Mouse (Mus musculus): Measurements from ENCODE around the gene Hoxd9. TPM values are rescaled to one million over a fixed set of nuclear protein-coding genes. Genes with fewer than 3 reads are reported as not detected.

Hoxd9 gene
- total RNA-seq (2021): 10 to 100 TPM; 12.6 to 16.1 TPM
- long read RNA-seq, experiment 1, transcript Hoxd9-201 (2 exons, 2,136 nt): major isoform, 13 of 16 reads
- long read RNA-seq, experiment 1, partial matches to known transcripts: 0 of 16 reads
- long read RNA-seq, experiment 1, other reads (novel, unspliced or antisense): 3 of 16 reads
- long read RNA-seq, experiment 2, transcript Hoxd9-201 (2 exons, 2,136 nt): major isoform, 16 of 17 reads
- long read RNA-seq, experiment 2, partial matches to known transcripts: 0 of 17 reads
- long read RNA-seq, experiment 2, other reads (novel, unspliced or antisense): 1 of 17 reads

DNA sequence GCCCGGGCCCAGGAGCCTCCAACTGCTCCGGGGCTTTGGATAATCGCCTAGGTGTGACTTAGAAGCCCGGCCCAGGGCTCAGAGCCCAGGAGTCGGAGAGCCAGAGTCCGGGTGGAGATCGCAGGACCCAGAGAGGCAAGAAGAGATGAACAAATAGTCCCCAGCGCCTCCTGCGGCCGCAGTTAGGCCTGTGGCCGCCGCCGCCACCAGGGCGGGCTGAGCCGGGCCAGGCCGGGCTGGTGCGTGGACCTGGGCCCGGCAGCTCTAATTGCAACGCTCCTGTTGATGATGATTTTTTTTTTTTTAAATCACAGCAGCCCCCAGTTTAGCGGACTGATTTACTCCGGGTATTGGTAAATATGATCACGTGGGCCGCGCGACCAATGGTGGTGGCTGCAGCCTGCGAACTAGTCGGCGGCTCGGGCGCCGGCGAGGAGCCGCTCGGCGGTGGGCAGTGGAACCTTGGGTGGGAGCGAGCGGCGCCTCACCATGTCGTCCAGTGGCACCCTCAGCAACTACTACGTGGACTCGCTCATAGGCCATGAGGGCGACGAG, at the start of gene Hoxd9:
Gene Hoxd9, plus strand, starts transcription at position 161 of the 555 bp plus-strand sequence.
- peak; percentile 75 for DNase-seq

DNA sequence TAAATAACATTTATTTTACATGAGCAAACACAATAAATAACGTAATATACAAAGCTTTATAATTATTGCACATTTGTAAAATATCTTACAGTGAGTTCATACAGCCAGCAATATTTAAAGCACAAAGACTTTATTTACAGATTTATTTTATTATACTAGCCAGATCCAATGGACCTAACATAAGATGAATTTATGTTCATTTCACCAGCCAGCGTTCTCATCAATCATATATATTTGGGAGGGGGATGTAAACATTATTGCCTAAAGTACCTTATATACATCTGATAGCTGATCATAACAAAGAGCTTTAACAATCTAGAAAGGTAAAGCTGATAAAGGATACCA, 44.6 kb upstream of the Hoxd9 start:
- DNase-seq: no peak

- no peak for DNase-seq
These were observed 43.6 kb upstream of the Hoxd9 start for GRCm38 (mm10) chr2:74653781-74654535.

DNA sequence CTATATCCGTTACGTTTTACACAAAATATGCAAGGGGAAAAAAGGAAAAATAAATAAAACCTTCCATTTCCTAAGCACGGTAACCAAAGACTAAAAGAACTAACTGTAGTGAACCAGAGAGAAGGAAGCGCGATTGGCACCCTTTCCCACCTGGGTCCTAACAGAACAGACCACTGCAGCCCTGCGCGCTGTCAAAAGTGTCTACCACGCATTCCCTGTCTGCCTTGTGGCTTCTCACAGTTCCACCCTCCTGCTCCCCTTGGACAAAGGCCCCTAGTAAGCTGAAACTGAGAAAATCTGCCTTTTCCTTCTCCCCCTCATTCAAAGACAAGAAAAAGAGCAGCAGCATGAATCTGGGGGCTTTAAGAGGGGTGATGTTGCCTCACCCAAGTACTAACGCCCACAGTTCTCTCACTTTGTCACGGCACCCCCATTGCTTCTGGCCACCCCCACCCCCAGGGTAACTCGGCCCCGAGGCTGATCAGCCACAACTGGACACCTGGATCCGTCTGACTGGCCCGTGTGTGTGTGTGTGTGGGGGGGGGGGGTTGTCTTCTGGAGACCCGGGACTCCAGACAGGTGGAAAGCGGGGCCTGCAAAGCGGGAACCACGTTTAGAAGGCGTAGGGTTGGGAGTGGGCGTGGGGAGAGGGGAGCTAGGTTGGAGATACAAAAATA, 42.6 kb upstream of the Hoxd9 start:
- DNase-seq: no peak

DNA sequence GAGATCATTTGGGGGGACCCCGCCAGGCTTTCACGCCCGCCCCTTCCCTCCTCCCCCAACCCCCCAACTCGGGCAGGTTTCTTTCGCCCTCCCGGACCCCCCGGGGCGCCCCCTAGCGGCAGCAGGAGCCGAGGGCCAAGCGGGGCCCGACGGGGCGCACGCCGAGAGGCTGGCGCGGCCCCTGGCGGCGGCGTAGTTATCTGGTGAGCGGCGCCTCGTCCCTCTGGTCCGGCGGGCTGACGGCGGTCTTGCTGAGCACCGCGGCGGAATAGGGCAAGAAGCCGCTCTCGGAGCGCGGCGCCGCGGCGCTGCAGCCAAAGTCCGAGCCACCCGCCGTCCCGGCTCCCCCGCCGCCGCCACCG, 42.1 kb upstream of the Hoxd9 start:
- DNase-seq: peak; percentile 72

DNA sequence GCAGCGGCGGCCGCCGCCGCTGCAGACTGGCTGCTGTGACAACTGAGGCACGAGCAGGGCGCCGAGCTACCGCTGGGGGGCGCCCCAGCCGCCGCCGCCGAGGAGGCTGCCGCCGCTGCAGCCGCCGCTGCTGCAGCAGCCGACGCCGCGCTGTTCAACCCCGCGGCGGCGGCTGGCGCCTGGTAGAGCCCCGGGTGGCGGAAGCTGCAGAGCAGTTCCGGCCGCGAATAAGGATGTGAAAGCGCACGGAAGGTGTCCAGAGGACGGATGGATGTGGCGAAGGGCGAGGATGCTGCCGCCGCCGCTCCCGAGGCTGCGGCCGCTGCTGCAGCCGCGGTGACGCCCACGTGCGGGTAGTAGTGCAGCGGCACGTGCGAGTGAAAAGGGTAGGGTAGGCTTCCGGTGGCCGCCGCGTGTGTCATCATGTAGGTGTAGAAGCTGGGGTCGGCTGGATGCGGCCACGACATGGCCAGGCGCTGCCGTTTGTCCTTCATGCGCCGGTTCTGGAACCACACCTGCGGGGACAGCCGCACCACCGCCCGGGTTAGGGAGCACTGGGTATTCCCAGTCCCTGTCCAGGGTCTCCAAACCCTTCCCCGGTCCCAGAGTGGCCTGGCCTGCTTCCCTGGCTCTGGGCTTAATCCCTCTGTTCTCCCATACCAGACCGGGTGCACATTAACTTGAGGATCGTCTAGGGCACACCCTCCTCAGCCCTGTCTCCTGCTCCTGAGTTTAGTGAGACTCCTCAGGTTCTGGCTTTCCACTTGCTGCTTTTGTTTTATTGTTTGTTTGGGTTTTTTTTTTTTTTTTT, 41.5 kb upstream of the Hoxd9 start:
- no peak for DNase-seq

GRCm38 (mm10) chr2:74656632-74657021, 40.9 kb upstream of the Hoxd9 start:
- DNase-seq: no peak

- no peak for DNase-seq
These were observed 40.1 kb upstream of the Hoxd9 start for GRCm38 (mm10) chr2:74657251-74658023.

- DNase-seq: no peak
These were observed 39.4 kb upstream of the Hoxd9 start for GRCm38 (mm10) chr2:74658024-74658666.

DNA sequence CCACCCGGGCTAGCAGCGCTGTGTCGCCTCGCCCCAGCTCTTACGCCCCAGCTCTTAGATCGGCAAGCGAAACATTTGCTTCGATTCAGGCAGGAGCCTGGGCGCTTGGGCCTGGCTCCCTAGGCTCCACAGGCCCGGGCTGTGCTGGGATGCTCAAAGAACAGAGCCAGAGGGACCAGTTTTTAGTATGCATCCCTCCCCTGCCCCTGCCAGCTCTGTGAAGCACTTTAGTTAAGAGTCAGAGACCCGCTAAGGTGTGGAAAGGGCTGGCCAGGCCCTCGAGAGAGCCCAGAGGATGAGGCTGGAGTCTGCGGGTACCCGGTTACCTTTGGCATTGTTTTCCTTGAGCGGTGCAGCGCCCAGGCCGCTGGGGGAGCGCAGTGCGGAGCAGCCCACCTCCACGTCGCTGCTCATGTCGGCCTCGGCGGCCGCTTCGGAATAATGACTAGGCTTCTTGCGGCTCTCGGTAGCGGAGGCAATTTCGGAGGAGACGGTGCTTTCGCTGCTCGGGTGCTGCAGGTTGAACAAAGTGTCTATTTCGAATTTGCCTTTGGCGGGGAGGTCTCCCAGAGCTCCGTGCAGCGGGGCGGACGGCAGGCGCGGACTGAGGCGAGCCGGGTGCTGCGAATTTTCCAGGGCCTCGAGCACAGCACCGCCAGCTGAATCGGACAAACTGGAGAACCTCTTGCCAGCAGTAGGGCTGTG, 38.7 kb upstream of the Hoxd9 start:
- DNase-seq: no peak

- DNase-seq: no peak
These were observed 38.0 kb upstream of the Hoxd9 start, which contains the start of gene Evx2 for GRCm38 (mm10) chr2:74659507-74660005. Evx2 (minus strand) TSS chr2:74659557.

- no peak for DNase-seq
These were observed 36.8 kb upstream of the Hoxd9 start for GRCm38 (mm10) chr2:74660421-74661375.

GRCm38 (mm10) chr2:74661685-74662084, 35.8 kb upstream of the Hoxd9 start:
- DNase-seq: no peak

DNA sequence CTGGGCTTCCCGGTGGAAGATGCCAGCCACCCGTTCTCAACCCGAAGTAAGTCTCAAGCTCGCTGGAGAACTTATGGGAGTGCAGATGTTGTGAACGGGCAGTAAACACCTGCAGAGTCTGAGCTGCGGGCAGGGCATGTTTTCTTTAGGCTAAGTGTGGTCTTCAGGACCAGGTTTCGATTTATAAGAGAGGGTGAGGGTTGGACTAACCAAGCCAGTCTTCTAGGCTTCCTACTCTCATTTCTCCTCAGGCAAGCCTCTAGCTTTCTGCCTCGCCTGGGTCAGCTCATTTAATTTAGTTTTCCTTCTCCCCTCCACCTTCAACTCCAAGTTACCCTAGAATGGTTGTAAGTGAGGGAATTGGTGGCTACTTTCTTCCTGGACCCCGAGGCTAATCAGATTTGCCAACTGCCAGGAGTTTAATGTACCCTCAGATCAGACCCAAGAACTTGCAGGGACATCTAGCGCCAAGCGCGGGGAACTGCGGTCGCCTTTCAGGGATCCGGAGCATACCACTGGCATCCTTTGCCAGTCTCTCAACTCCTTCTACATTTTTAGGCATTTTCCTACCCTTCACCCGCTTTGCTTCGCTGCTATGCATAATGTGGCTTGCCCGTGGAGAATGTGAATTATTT, 34.1 kb upstream of the Hoxd9 start:
- no peak for DNase-seq

DNA sequence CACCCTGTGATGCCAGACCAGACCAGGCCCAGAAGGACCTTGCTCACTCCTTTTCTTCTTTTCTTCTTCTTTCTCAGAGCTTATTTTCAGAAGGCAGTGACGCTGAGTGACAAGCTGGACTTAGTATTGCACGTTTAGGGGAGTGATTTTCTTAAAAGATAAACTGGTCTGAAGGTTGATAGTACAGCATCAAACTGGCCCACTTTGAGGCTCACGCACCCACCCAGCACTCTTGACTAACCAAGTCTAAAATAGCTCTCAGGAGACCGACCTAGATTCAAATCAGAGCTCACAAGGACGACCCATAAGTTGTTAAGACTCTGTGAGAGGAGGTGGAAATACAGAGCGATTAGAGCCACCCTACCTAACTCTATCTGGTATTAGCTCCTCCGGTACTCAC, 31.1 kb upstream of the Hoxd9 start:
- no peak for DNase-seq

DNA sequence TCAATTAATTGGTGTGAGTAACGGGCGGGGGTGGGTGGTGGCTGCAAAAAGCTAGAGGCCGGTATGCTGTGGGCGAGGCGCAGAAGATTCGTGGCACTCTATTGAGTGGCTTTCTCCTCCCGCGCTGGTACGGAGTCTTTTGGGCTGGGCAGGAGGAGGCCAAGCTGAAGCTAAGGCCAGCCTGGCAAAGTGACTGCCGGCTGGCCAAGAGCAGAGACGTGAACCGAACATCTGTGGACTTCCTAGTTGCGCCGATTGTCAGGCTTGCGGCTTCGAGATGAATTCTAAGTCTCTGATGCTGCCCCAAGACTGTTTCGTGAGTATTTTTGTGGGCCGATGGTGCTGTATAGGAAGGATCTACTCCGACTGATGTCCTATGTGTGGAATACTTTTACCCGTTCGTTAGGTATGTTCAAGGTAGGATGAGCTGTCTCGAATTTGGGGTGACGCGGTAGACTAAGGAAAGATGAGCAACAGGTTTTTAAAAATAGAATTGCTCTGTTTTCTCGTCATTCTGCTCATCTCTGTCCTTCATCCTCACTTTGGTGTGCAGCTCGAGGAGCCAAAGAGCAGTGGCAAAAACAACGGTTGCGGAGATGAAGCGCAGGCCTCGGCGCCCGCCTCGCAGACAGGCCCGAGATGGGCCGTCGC, 30.2 kb upstream of the Hoxd9 start:
- DNase-seq: no peak

DNA sequence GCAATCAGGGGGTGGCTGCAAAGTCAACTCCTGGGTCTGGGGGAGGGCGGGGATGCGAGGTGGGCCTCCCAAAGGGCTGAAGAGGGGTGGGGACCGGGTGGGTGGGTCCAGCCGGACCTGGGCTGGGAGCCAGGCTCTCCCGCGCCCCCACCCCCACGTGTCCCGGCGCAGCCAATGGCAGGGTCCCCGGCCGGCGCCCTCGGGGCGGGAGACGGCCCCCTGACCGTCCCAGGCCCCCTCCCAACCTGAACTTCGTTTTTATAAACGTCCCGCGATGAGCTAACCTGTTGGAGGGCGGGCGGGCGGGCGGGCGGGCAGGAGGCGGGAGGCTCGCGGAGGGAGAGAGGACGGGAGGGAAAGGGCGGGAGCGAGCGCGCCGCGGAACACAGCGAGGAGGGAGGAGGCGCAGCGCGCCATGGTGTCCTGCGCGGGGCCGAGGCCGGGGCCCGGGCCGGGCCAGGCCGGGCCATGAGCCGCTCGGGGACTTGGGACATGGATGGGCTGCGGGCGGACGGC, 29.6 kb upstream of the Hoxd9 start, which contains the start of gene Hoxd13:
Gene Hoxd13, plus strand, starts transcription at position 469 of the 516 bp plus-strand sequence.
- DNase-seq: no peak

Data from gastrocnemius, postnatal 10 days (tissue).